Mouse (Mus musculus) embryonic facial prominence, embryonic 11.5 days (tissue): ENCODE data around the gene Noc3l. TPM values are rescaled to one million over a fixed set of nuclear protein-coding genes. Genes with fewer than 3 reads are reported as not detected.

Experiments
- ATAC-seq: fragments of 200-750 bp; cut with Nextera tagmentation; replicated peaks from 2 replicates; pipeline ENCODE4 v1.8.0; 2017; ENCODE audit warnings: low read depth; ENCODE audit not compliant: insufficient number of reproducible peaks, low FRiP score, low TSS enrichment
- DNase-seq: peaks from one replicate; pipeline ENCODE4 v3.0.0-alpha.2; 2015; ENCODE audit warnings: low spot score
- H3K27ac ChIP-seq: fragments of 300-500 bp; sonication (generic); replicated peaks from 2 replicates; pipeline ENCODE4 v1.5.1; 2014; ENCODE audit warnings: mild to moderate bottlenecking, low read depth, low read length, control low read depth
- H3K27me3 ChIP-seq: fragments of 300-500 bp; sonication (generic); 2 replicates; pipeline ENCODE4 v1.6.1; 2014; ENCODE audit warnings: mild to moderate bottlenecking, low read length, moderate library complexity, mixed read lengths; ENCODE audit not compliant: control insufficient read depth, insufficient read depth
- H3K36me3 ChIP-seq: fragments of 300-500 bp; sonication (generic); replicated peaks from 2 replicates; pipeline ENCODE4 v1.6.1; 2014; ENCODE audit warnings: low read depth, mild to moderate bottlenecking, low read length, moderate library complexity, mixed read lengths; ENCODE audit not compliant: control insufficient read depth, insufficient read depth
- H3K4me1 ChIP-seq: fragments of 300-500 bp; sonication (generic); 2 replicates; pipeline ENCODE4 v1.6.1; 2014; ENCODE audit warnings: low read length, mixed read lengths; ENCODE audit not compliant: control insufficient read depth, insufficient read depth
- H3K4me2 ChIP-seq: fragments of 300-500 bp; sonication (generic); 2 replicates; pipeline ENCODE4 v1.6.1; 2014; ENCODE audit warnings: low read depth, mild to moderate bottlenecking, control low read depth, low read length, moderate library complexity
- H3K4me3 ChIP-seq: fragments of 300-500 bp; sonication (generic); 2 replicates; pipeline ENCODE4 v1.5.1; 2014; ENCODE audit warnings: low read depth, low read length, control low read depth
- H3K9ac ChIP-seq: fragments of 300-500 bp; sonication (generic); replicated peaks from 2 replicates; pipeline ENCODE4 v1.6.1; 2014; ENCODE audit warnings: mild to moderate bottlenecking, control low read depth, low read length
- H3K9me3 ChIP-seq: fragments of 300-500 bp; sonication (generic); replicated peaks from 2 replicates; pipeline ENCODE4 v1.6.1; 2016; ENCODE audit warnings: mild to moderate bottlenecking, low read length, inconsistent platforms, mixed read lengths; ENCODE audit not compliant: control insufficient read depth
- WGBS: fragments of 180-500 bp; shearing (Covaris S2); extraction: QIAGEN DNeasy Blood & Tissue Kit; methylation state at CpG from one replicate; pipeline ENCODE4 v1.1.7; 2014; 5-methylcytosine and 5-hydroxymethylcytosine counted together
- polyA plus RNA-seq: library from polyadenylated mRNA; unstranded; fragments of >200 nt; fragmentation: Nextera tagmentation; extraction: Ambion mirVana; gene quantifications from 2 replicates; pipeline ENCODE4 v1.2.1, GENCODE M21; 2014

Gene Noc3l
- polyA plus RNA-seq, 1 experiment from 2014 or later: 14.0 TPM

- DNase-seq: no peak
- H3K36me3 ChIP-seq: no peaks in the 10 kb centered on the region
- H3K4me1 ChIP-seq: no peaks in the 10 kb centered on the region
- no peaks in the 10 kb centered on the region for H3K27me3 ChIP-seq
- H3K9me3 ChIP-seq: no peaks in the 10 kb centered on the region
- no peak for ATAC-seq
- no peak overlapping the region for H3K4me2 ChIP-seq
- H3K27ac ChIP-seq: no peak overlapping the region
- no peak overlapping the region for H3K9ac ChIP-seq
- H3K4me3 ChIP-seq: no peak overlapping the region
- WGBS: 90% methylated on average over 3 of the region's 3 CpGs
Observed at GRCm38 (mm10) chr19:38757161-38757560, 61.9 kb downstream of the Noc3l start.

GRCm38 (mm10) chr19:38750192-38750591 lies 68.8 kb downstream of the Noc3l start:
- Histone ChIP-seq H3K9ac (no peak overlapping the region), H3K4me1 (no peaks in the 10 kb centered on the region), H3K4me2 (no peak overlapping the region), H3K4me3 (no peak overlapping the region), H3K27me3 (no peaks in the 10 kb centered on the region), H3K9me3 (no peaks in the 10 kb centered on the region), H3K27ac (no peak overlapping the region), H3K36me3 (no peaks in the 10 kb centered on the region)
- ATAC-seq (no peak), DNase-seq (no peak)
- 59% methylated on average over 4 of the region's 4 CpGs for WGBS

DNA sequence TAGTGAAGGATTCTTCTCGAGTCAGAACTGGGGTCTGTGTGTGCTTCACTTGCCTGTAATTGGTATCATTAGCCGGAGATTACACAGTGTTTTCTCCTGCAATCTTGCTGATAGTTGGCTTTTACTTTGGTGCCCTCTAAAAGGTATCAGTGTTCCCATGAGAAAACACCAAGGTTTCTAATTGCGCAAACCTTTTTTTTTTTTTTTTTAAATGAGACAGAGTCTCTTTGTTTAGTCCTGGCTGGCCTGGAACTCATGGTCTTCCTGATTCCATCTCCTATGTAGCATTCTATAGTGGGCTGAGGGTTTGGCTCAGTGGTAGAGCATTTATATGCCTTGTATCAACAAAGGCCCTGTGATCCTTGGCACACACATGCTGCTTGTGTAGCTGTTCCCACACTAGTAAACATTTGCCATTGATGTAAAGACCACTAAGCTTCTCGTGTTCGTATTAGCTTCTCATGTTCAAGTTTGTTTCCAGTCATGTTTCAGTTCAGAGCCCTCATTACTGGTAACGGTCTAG lies 72.5 kb downstream of the Noc3l start:
- Histone ChIP-seq H3K9me3 (no peaks in the 10 kb centered on the region), H3K27me3 (no peaks in the 10 kb centered on the region), H3K27ac (no peak overlapping the region), H3K4me1 (no peaks in the 10 kb centered on the region), H3K4me3 (no peak overlapping the region), H3K9ac (no peak overlapping the region), H3K4me2 (no peak overlapping the region), H3K36me3 (no peaks in the 10 kb centered on the region)
- WGBS: 48% methylated on average over 6 of the region's 6 CpGs
- no peak for ATAC-seq
- no peak for DNase-seq

- ATAC-seq (no peak), DNase-seq (no peak)
- H3K36me3 ChIP-seq: no peaks in the 10 kb centered on the region
- H3K9me3 ChIP-seq: no peaks in the 10 kb centered on the region
- H3K4me1 ChIP-seq: no peaks in the 10 kb centered on the region
- no peak overlapping the region for H3K4me2 ChIP-seq
- no peak overlapping the region for H3K27ac ChIP-seq
- H3K9ac ChIP-seq: no peak overlapping the region
- H3K4me3 ChIP-seq: no peak overlapping the region
- 53% methylated on average over 10 of the region's 10 CpGs for WGBS
- H3K27me3 ChIP-seq: no peaks in the 10 kb centered on the region
Observed at GRCm38 (mm10) chr19:38745810-38746491, 73.1 kb downstream of the Noc3l start.

GRCm38 (mm10) chr19:38744546-38744945 lies 74.5 kb downstream of the Noc3l start:
- Histone ChIP-seq H3K4me3 (no peak overlapping the region), H3K27ac (no peak overlapping the region), H3K4me2 (no peak overlapping the region), H3K36me3 (no peaks in the 10 kb centered on the region), H3K9ac (no peak overlapping the region), H3K9me3 (no peaks in the 10 kb centered on the region), H3K4me1 (no peaks in the 10 kb centered on the region), H3K27me3 (no peaks in the 10 kb centered on the region)
- DNase-seq (peak; percentile 48), ATAC-seq (no peak)
- WGBS: 51% methylated on average over 8 of the region's 8 CpGs

Other genes starting within 250 kb of the Noc3l start
- 2.4 and 3.3 TPM in 2 replicates for gene Tbc1d12, start 17.3 kb upstream of the Noc3l start, polyA plus RNA-seq
- 78.2 and 97.2 TPM in 2 replicates for gene Hells, start 111.7 kb upstream of the Noc3l start, polyA plus RNA-seq
- not detected in 2 replicates for gene Cyp2c55, start 187.8 kb upstream of the Noc3l start, polyA plus RNA-seq
- gene Cyp2c65, start 241.8 kb upstream of the Noc3l start, polyA plus RNA-seq: not detected in 2 replicates